Mouse (Mus musculus) naive thymus-derived CD4-positive, alpha-beta T cell, adult 2 months (primary cell): ENCODE data around the gene Tmem201.
A peak's percentile ranks its signal among the peaks of the same experiment; 100 is the strongest.
"Not testable (repeated sequence)": the region's sequence is repeated elsewhere in the genome, so short reads cannot be mapped to it uniquely, and the experiment has no call there.

Source experiments
- DNase-seq: peaks from one replicate; pipeline ENCODE4 v3.0.0-alpha.2; 2011; ENCODE audit warnings: low read depth

Tmem201 gene

GRCm38 (mm10) chr4:149737383-149738324 is at the start of gene Tmem201:
Gene Tmem201 (minus strand): TSS chr4:149738044.
- peak; percentile 97 for DNase-seq

GRCm38 (mm10) chr4:149784901-149785300 is 47.1 kb upstream of the Tmem201 start:
- DNase-seq = no peak

GRCm38 (mm10) chr4:149784371-149784770 is 46.5 kb upstream of the Tmem201 start:
- no peak for DNase-seq

- DNase-seq = no peak
Observed at GRCm38 (mm10) chr4:149782975-149783374, 45.1 kb upstream of the Tmem201 start.

GRCm38 (mm10) chr4:149780565-149781356 is 42.9 kb upstream of the Tmem201 start:
- DNase-seq = peak; percentile 46

- DNase-seq = no peak
Observed at GRCm38 (mm10) chr4:149779966-149780365, 42.1 kb upstream of the Tmem201 start.

GRCm38 (mm10) chr4:149777126-149777525 is 39.3 kb upstream of the Tmem201 start:
- no peak for DNase-seq

- DNase-seq = no peak
Observed at GRCm38 (mm10) chr4:149775760-149776362, 38.0 kb upstream of the Tmem201 start.

GRCm38 (mm10) chr4:149775330-149775729 is 37.5 kb upstream of the Tmem201 start:
- no peak for DNase-seq

GRCm38 (mm10) chr4:149774094-149774470 is 36.2 kb upstream of the Tmem201 start, which contains the start of gene Slc25a33:
Gene Slc25a33 (minus strand): TSS chr4:149774277.
- peak; percentile 91 for DNase-seq

GRCm38 (mm10) chr4:149773408-149774093 is 35.7 kb upstream of the Tmem201 start:
- DNase-seq = peak; percentile 35

GRCm38 (mm10) chr4:149772394-149772793 is 34.5 kb upstream of the Tmem201 start:
- DNase-seq = no peak

GRCm38 (mm10) chr4:149765201-149765600 is 27.4 kb upstream of the Tmem201 start:
- no peak for DNase-seq

- DNase-seq = no peak
Observed at GRCm38 (mm10) chr4:149763335-149763734, 25.5 kb upstream of the Tmem201 start.

- DNase-seq = no peak
Observed at GRCm38 (mm10) chr4:149759517-149759916, 21.7 kb upstream of the Tmem201 start.

GRCm38 (mm10) chr4:149758423-149758822 is 20.6 kb upstream of the Tmem201 start:
- no peak for DNase-seq

GRCm38 (mm10) chr4:149756546-149756945 is 18.7 kb upstream of the Tmem201 start:
- not testable (repeated sequence) for DNase-seq

- no peak for DNase-seq
Observed at GRCm38 (mm10) chr4:149752836-149753235, 15.0 kb upstream of the Tmem201 start.

- peak; percentile 53 for DNase-seq
Observed at GRCm38 (mm10) chr4:149752124-149752799, 14.4 kb upstream of the Tmem201 start.

- DNase-seq = no peak
Observed at GRCm38 (mm10) chr4:149750671-149751070, 12.8 kb upstream of the Tmem201 start.

GRCm38 (mm10) chr4:149749663-149750015 is 11.8 kb upstream of the Tmem201 start:
- not testable (repeated sequence) for DNase-seq
